Mouse (Mus musculus): ENCODE data around the gene Icam4. TPM values are rescaled to one million over a fixed set of nuclear protein-coding genes. Genes with fewer than 3 reads are reported as not detected.

The Icam4 gene
- total RNA-seq, 2 experiments from 2014 or later, result not detected

Small RNA genes within 50 kb of the gene (microRNA-seq; reads per million reads assigned to microRNA genes)
- gene Mir1900, result not detected
- not detected for gene Mir7082

Other genes with a start within 250 kb of the Icam4 start
- 1 to 10 TPM in 1 of 2 experiments, under 1 TPM in 1; 0.90 to 1.2 TPM for gene Col5a3, start 214.3 kb upstream of the Icam4 start, total RNA-seq (2021)
- not detected for gene Rdh8, start 210.9 kb upstream of the Icam4 start, total RNA-seq (2021)
- 10 to 100 TPM; 33.3 to 42.2 TPM for gene A230050P20Rik, start 160.7 kb upstream of the Icam4 start, total RNA-seq (2021)
- 10 to 100 TPM in 1 of 2 experiments, 1 to 10 TPM in 1; 9.9 to 10.9 TPM for gene Angptl6, start 149.6 kb upstream of the Icam4 start, total RNA-seq (2021)
- gene Ppan, start 141.2 kb upstream of the Icam4 start, total RNA-seq (2021), result 10 to 100 TPM; 37.9 to 43.0 TPM
- 100 to 1,000 TPM; 144 to 147 TPM for gene Eif3g, start 130.8 kb upstream of the Icam4 start, total RNA-seq (2021)
- 10 to 100 TPM; 86.1 to 88.5 TPM for gene Dnmt1, start 69.5 kb upstream of the Icam4 start, total RNA-seq (2021)
- gene S1pr2, start 52.6 kb upstream of the Icam4 start, total RNA-seq (2021), result 1 to 10 TPM; 4.5 to 5.5 TPM
- gene Mrpl4, start 26.6 kb upstream of the Icam4 start, total RNA-seq (2021), result 10 to 100 TPM; 45.2 to 49.3 TPM
- 1 to 10 TPM; 2.5 to 2.8 TPM for gene Icam1, start 13.4 kb upstream of the Icam4 start, total RNA-seq (2021)
- 10 to 100 TPM; 28.1 to 41.3 TPM for gene Icam5, start 2.7 kb downstream of the Icam4 start, total RNA-seq (2021)
- gene Zglp1, start 37.7 kb downstream of the Icam4 start, total RNA-seq (2021), result not detected
- 1 to 10 TPM; 1.9 TPM for gene Gm49373, start 43.7 kb downstream of the Icam4 start, total RNA-seq (2021)
- gene Fdx1l, start 44.2 kb downstream of the Icam4 start, total RNA-seq (2021), result 10 to 100 TPM; 36.6 to 38.2 TPM
- 1 to 10 TPM; 3.3 to 4.1 TPM for gene Gm38431, start 62.6 kb downstream of the Icam4 start, total RNA-seq (2021)
- 10 to 100 TPM; 36.8 to 37.9 TPM for gene Raver1, start 62.6 kb downstream of the Icam4 start, total RNA-seq (2021)
- 10 to 100 TPM; 16.1 to 16.7 TPM for gene Tyk2, start 101.9 kb downstream of the Icam4 start, total RNA-seq (2021)
- 100 to 1,000 TPM; 125 TPM for gene Cdc37, start 120.6 kb downstream of the Icam4 start, total RNA-seq (2021)
- 10 to 100 TPM; 44.4 to 47.3 TPM for gene Pde4a, start 136.3 kb downstream of the Icam4 start, total RNA-seq (2021)
- 10 to 100 TPM; 49.0 to 50.8 TPM for gene Keap1, start 210.0 kb downstream of the Icam4 start, total RNA-seq (2021)
- gene S1pr5, start 219.1 kb downstream of the Icam4 start, total RNA-seq (2021), result 1 to 10 TPM; 2.5 to 2.8 TPM
- gene Atg4d, start 235.9 kb downstream of the Icam4 start, total RNA-seq (2021), result 10 to 100 TPM; 26.3 to 31.0 TPM

Data from left cerebral cortex, postnatal 4 days (tissue).